Mouse (Mus musculus): Measurements from ENCODE around the gene Krt13.

DNA sequence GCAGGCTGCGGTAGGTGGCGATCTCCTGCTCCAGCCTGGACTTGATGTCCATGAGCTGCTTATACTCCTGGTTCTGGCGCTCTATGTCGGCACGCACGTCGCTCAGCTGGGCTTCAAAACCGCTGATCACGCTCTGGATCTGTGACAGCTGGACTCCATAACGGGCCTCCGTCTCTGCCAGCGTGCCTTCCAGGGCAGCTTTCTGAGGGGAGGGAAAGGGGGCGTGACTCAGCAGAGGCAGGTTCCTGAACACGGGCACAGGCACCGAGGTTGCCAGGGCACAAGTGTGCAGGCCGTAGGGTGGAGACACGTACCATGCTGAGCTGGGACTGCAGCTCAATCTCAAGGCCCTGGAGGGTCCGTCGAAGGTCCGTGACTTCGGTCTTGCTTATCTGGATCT, 19.6 kb upstream of the Krt13 start:
- TF ChIP-seq SRF (IDR thresholded peaks at IDR 0.05; ENCODE audit: control insufficient read depth, insufficient read length, low read depth) (no peak), POLR2A (IDR thresholded peaks at IDR 0.05; ENCODE audit: insufficient read length, low read depth) (no peak)

Data from myocyte (in vitro differentiated cells).